Mouse (Mus musculus): ENCODE measurements around the gene Arpin. TPM values are rescaled to one million over a fixed set of nuclear protein-coding genes. Genes with fewer than 3 reads are reported as not detected.

The Arpin gene
- total RNA-seq, 2 experiments from 2014 or later, result 2.7 to 3.3 TPM

GRCm38 (mm10) chr7:79920344-79920983, 14.7 kb downstream of the Arpin start, which contains the start of gene Ap3s2:
Ap3s2 (minus strand) TSS chr7:79920649.
- Histone ChIP-seq H3K27ac (peak within 1 kb of the TSS; percentile 93), H3K4me3 (peak within 1 kb of the TSS; percentile 98)
- peak; percentile 92 for DNase-seq
- intact Hi-C loops (cut with DNase I), result loop anchor here (2.0 kb wide), 1 partner anchor 14 kb away; the partner anchor contains the start of gene Arpin
- no peak for TF ChIP-seq CTCF (IDR thresholded peaks at IDR 0.05)

DNA sequence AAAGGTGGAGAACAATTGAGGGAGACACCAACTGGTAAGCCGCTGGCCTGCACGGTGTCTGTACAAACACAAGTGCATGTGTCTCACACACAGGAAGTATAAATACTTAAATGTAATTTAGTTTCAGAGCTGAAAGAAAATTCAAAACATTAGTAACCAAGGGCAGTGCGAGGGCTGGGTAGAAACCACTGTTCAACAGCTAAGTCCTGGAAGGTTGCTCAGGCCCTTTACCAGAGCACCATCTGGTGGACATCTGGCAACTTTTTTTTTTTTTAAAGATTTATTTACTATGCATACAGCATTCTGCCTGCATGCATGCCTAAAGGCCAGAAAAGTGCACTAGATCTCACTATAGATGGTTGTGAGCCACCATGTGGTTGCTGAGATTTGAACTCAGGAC, 20.6 kb downstream of the Arpin start:
- intact Hi-C loops (cut with DNase I), result loop anchor here (1.0 kb wide), 2 partner anchors 115 to 133 kb away; no protein-coding TSS in a partner anchor
- H3K27ac ChIP-seq, result no peak overlapping the region
- DNase-seq, result no peak
- TF ChIP-seq CTCF (IDR thresholded peaks at IDR 0.05), result peak; percentile 77
- no peak overlapping the region for H3K4me3 ChIP-seq

- no peak for TF ChIP-seq CTCF (IDR thresholded peaks at IDR 0.05)
- H3K4me3 ChIP-seq, result no peak overlapping the region
- intact Hi-C loops (cut with DNase I), result no loop called here
- DNase-seq, result no peak
- H3K27ac ChIP-seq, result peak overlapping the region; percentile 10; the same call in 1 of the 2 replicates
These were observed 27.8 kb downstream of the Arpin start for GRCm38 (mm10) chr7:79907356-79907755.

DNA sequence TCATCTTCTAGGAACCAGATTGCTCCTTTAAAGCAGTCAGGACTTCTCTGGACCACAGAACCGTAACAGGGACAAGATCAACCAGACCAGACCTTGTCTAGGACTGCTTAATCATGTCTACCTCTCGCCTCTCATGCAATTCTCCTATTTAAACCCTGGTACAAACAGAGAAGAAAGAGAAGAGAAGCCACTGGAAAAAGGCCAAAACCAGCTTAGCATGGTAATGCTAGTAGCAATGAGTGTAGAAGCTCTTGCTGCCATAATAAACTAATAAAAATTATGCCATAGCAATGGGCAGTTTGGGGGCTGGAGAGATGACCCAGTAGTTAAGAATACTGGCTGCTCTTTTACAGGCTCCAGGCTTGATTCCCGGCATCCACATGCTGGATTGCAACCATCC, 28.2 kb downstream of the Arpin start:
- DNase-seq, result no peak

DNA sequence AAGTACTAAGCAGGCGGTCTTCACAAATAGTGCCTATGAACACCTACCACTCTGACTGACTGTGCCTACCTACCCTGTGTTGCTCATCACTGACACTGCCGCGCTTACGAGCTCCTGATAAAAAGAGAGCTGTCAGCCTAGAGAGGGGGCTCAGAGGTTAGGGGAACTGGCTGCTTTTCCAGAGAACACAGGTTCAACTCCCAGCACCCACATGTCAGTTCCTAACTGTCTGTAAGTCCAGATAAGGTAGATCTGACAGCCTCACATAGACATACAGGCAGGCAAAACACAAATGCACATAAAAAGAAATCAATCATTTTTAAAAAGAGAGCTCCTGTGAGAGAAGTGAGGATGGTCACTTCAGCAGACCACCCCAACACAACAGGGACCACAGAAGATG, 30.0 kb downstream of the Arpin start:
- Histone ChIP-seq H3K4me3 (no peak overlapping the region), H3K27ac (no peak overlapping the region)
- TF ChIP-seq CTCF (IDR thresholded peaks at IDR 0.05), result no peak
- DNase-seq, result no peak
- intact Hi-C loops (cut with DNase I), result no loop called here

More for the DNA sequence above, 28.2 kb downstream of the Arpin start:
- Histone ChIP-seq H3K27ac (peak overlapping the region; percentile 16; the same call in 1 of the 2 replicates), H3K4me3 (no peak overlapping the region)
- intact Hi-C loops (cut with DNase I), result no loop called here
- TF ChIP-seq CTCF (IDR thresholded peaks at IDR 0.05), result no peak

DNA sequence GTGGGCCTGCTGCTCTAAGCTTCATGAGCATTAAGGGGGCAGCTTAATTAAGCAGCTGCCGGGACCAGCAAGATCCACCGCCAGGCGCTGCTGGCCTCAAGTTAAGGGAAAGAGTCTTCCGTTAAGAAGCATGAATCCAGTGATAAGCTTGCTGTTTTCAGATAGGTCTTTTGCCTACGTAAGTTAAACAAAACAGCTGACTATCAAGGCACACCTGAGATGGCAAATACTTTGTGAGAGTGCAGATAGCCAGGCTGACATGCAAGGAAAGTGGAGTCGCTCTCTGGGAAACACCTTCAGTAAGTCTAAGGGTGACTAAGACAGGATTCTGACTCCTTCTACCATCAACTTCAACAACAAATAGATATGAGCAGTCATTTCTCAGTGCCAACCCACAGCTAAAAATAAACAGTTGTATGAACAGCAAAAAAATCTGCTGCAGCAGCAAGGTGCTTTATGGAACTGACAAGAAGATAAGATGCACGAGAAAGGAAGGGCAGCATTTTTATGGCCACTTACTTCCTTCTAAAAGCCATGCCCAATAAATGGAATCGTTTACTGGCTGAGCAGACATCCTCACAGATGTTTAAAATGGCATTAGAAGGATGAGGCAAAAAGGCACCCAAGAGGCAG, 31.9 kb downstream of the Arpin start:
- H3K27ac ChIP-seq, result no peak overlapping the region
- no peak for DNase-seq
- intact Hi-C loops (cut with DNase I), result no loop called here
- no peak for TF ChIP-seq CTCF (IDR thresholded peaks at IDR 0.05)
- no peak overlapping the region for H3K4me3 ChIP-seq

- H3K27ac ChIP-seq, result no peak overlapping the region
- H3K4me3 ChIP-seq, result no peak overlapping the region
- intact Hi-C loops (cut with DNase I), result no loop called here
- no peak for DNase-seq
- TF ChIP-seq CTCF (IDR thresholded peaks at IDR 0.05), result no peak
These were observed 34.4 kb downstream of the Arpin start for GRCm38 (mm10) chr7:79900753-79901152.

DNA sequence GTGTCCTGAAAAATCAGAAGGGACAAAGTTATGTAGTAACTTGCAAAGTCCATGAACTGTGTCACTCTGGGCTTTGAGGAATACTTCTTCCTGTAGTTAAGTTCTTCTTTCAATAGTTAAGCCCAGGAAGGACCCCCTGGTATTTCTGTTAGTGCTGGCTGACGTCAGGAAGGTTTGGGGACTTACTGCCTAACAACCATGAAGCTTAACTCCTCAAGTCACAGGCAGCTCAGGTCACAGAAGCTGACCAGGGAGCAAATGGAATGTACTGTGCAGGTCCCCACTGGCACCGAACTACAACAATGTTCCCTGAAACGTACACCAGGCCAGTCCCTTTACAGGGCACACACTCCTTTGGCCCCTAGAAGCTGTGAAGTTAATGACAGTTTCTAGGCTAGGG, 39.9 kb downstream of the Arpin start:
- Histone ChIP-seq H3K27ac (no peak overlapping the region), H3K4me3 (no peak overlapping the region)
- DNase-seq, result no peak
- intact Hi-C loops (cut with DNase I), result no loop called here
- no peak for TF ChIP-seq CTCF (IDR thresholded peaks at IDR 0.05)

DNA sequence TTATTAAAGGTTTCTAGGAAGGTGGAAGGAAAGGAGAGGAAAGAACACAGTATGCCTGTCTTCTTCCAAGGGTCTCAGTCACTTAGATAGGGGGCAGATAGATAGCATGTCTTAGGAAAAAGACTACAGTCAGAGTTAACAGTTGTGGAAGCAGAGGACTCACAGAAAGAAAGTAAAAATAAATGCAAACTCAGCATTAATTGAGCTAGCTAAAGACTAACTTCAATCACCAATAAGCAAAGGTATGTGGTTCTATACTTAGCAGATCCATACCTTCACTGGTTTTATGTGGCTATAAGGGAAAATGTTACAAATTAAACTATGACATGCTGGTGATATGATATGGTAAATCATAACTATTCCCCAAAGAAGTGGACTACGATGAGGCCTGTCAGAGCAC, 40.4 kb downstream of the Arpin start:
- no peak for DNase-seq
- no peak for TF ChIP-seq CTCF (IDR thresholded peaks at IDR 0.05)
- Histone ChIP-seq H3K27ac (no peak overlapping the region), H3K4me3 (no peak overlapping the region)
- intact Hi-C loops (cut with DNase I), result no loop called here

GRCm38 (mm10) chr7:79892576-79893428, 42.4 kb downstream of the Arpin start:
- H3K27ac ChIP-seq, result peak overlapping the region; percentile 40
- no peak for DNase-seq
- intact Hi-C loops (cut with DNase I), result no loop called here
- no peak for TF ChIP-seq CTCF (IDR thresholded peaks at IDR 0.05)
- H3K4me3 ChIP-seq, result no peak overlapping the region

DNA sequence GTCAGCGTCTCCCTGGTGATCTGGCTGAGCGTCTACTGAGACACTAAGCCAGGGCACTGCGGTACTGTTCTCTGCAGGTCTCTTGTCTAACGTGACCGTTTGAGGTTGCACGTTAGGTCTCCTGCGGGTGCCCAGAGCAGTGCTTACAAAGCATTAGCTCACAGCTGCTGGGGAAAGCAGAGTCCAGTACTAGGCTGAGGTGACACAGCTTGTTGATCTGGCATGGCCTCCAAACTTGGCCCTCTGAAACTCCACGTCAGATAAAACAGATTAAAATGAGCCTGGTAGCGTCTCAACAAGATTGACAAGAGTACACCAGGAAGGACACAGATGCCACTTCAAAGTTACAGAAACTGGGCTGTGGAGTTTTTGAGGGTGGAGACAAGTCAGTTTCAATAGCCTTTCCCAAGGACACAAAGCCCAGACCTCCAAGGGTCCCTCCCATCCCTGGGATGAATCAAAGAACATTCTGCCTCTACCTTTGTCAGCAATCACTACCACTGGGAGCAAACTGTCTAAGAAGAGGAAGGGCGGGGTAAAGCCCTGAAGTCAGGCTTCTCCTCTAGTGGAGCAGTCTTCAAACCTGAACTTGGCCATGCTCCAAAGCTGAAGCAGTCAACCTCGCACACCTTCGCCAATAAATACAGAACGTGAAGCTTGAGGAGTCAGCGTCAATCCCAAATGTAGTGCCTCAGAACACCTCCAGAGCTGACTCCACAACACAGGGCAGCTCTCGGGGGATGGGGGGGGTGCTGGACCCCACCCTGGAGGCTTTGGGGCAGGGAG, 44.5 kb downstream of the Arpin start:
- no peak for DNase-seq
- intact Hi-C loops (cut with DNase I), result no loop called here
- Histone ChIP-seq H3K4me3 (no peak overlapping the region), H3K27ac (no peak overlapping the region; the same call in 1 of the 2 replicates)
- TF ChIP-seq CTCF (IDR thresholded peaks at IDR 0.05), result no peak

DNA sequence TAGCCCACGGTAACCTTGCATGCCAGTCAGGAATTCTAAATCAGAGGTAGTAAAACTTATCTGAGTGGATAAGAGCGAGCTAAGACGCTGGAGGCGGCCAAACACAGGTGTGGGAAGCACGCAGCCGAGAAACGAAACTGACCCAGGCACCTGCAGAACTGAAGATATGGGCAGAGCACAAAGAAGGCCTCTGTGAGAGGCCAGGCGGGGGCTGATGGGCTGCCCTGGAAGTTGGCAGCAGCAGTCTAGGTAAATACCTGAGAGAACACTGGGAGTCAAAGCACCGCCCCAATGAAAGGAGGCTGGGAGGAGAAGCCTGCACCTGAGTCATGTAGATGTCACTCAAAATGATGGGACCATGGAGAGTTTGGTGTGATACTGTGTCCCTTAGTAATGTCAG, 46.6 kb downstream of the Arpin start:
- DNase-seq, result no peak
- intact Hi-C loops (cut with DNase I), result no loop called here
- H3K27ac ChIP-seq, result no peak overlapping the region
- TF ChIP-seq CTCF (IDR thresholded peaks at IDR 0.05), result no peak
- no peak overlapping the region for H3K4me3 ChIP-seq

Measured in gastrocnemius, adult 2 months (tissue).